Mouse (Mus musculus) midbrain, postnatal 0 days (tissue): ENCODE results near the gene Srp54a. TPM values are rescaled to one million over a fixed set of nuclear protein-coding genes. Genes with fewer than 3 reads are reported as not detected.
"Not testable (repeated sequence)": the region's sequence is repeated elsewhere in the genome, so short reads cannot be mapped to it uniquely, and the experiment has no call there.

Experiments used
- ATAC-seq: fragments of 200-750 bp; cut with Nextera tagmentation; 2 replicates; pipeline ENCODE4 v1.8.0; 2017; ENCODE audit warnings: moderate number of reproducible peaks, mild to moderate bottlenecking, moderate TSS enrichment, moderate library complexity; ENCODE audit not compliant: low FRiP score
- DNase-seq: peaks from one replicate; pipeline ENCODE4 v3.0.0-alpha.2; 2015; ENCODE audit warnings: low spot score
- H3K27ac ChIP-seq: fragments of 300-500 bp; sonication (generic); 2 replicates; pipeline ENCODE4 v1.5.1; 2014; ENCODE audit warnings: low read depth, mild to moderate bottlenecking, low read length, mixed read lengths
- H3K27me3 ChIP-seq: fragments of 300-500 bp; sonication (generic); 2 replicates; pipeline ENCODE4 v1.6.1; 2014; ENCODE audit warnings: low read length, control low read depth, mixed read lengths; ENCODE audit not compliant: insufficient read depth
- H3K36me3 ChIP-seq: fragments of 300-500 bp; sonication (generic); 2 replicates; pipeline ENCODE4 v1.6.1; 2014; ENCODE audit warnings: low read length, control low read depth, mixed read lengths; ENCODE audit not compliant: insufficient read depth
- H3K4me1 ChIP-seq: fragments of 300-500 bp; sonication (generic); 2 replicates; pipeline ENCODE4 v1.6.1; 2014; ENCODE audit warnings: mild to moderate bottlenecking, control low read depth, antibody characterized with exemption, low read length, mixed read lengths; ENCODE audit not compliant: insufficient read depth
- H3K4me2 ChIP-seq: fragments of 300-500 bp; sonication (generic); 2 replicates; pipeline ENCODE4 v1.6.1; 2014; ENCODE audit warnings: low read depth, mild to moderate bottlenecking, low read length, mixed read lengths; ENCODE audit not compliant: poor library complexity, severe bottlenecking
- H3K4me3 ChIP-seq: fragments of 300-500 bp; sonication (generic); 2 replicates; pipeline ENCODE4 v1.5.1; 2014; ENCODE audit warnings: low read depth, mild to moderate bottlenecking, low read length, moderate library complexity
- H3K9ac ChIP-seq: fragments of 300-500 bp; sonication (generic); replicated peaks from 2 replicates; pipeline ENCODE4 v1.6.1; 2014; ENCODE audit warnings: mild to moderate bottlenecking, low read length, moderate library complexity, mixed read lengths; ENCODE audit not compliant: poor library complexity, severe bottlenecking
- H3K9me3 ChIP-seq: fragments of 300-500 bp; sonication (generic); 2 replicates; pipeline ENCODE4 v1.6.1; 2016; ENCODE audit warnings: low read length, control low read depth
- CTCF ChIP-seq: IDR thresholded peaks from 2 replicates; pipeline ENCODE4 v1.5.1; 2016; ENCODE audit warnings: antibody characterized with exemption, mild to moderate bottlenecking
- whole genome bisulfite sequencing: fragments of 180-500 bp; shearing (Covaris S2); extraction: QIAGEN DNeasy Blood & Tissue Kit; methylation state at CpG from one replicate; pipeline ENCODE4 v1.1.7; 2014; 5-methylcytosine and 5-hydroxymethylcytosine counted together
- polyA plus RNA-seq: library from polyadenylated mRNA; unstranded; fragments of >200 nt; fragmentation: Nextera tagmentation; extraction: Ambion mirVana; gene quantifications from 2 replicates; pipeline ENCODE4 v1.2.1, GENCODE M21; 2015
- total RNA-seq: library from RNA; depleted of rRNA; stranded (reverse); fragments of >200 nt; gene quantifications from 2 replicates; pipeline ENCODE4 v1.2.3, GENCODE M21; 2014; rRNA removed

Srp54a gene
- total RNA-seq (65.2 and 77.6 TPM in 2 replicates), polyA plus RNA-seq (198 and 202 TPM in 2 replicates)

DNA sequence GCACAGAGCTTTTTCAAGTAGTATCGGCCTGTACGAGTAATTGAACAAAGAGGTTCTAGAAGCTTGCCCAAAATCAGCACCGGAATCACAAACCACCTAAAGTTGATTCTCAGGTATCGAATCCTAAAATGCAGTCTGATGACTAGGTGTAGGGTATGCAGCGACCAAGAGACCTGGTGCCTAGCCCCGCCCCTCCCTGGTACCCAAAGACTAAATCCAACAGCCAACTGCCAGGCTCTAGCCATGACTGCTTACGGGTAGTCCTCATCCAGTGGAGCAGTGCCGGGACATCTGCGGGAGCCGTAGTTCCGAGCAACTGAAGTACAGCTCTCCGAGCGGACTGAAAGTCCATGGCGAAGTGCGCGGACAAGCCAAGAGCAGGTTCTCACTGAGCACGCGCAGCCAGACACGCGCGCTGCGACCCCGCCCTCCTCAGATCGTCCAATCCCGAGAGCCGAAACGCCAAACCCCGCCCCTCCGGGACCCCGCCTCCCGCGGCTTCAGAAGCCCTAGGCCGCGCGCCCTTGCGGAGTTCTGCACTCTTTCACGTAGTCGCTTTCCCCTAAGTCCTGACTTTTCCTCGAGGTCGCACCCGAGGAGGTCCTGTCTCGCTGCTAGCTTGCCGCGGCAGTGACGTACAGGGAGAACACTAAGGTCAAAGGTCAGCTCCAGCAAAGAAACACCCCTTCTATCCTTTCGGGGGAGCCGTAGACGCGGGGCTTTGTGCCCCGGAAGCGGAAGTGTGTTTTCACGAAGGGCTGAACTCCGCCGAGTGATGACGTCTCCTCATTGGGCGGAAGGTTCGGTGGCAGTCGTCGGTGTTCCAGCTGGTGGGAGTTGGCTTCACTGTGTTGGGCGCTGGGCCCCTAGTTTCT, at the start of gene Srp54a, which contains the start of gene 2700097O09Rik:
Gene Srp54a, plus strand, starts transcription at position 537 of the 875 bp plus-strand sequence.
Gene 2700097O09Rik, minus strand, starts transcription at position 385 of the 875 bp plus-strand sequence.
- under 1% methylated on average over 52 of the region's 60 CpGs for WGBS
- not testable (repeated sequence) for H3K27me3 ChIP-seq

DNA sequence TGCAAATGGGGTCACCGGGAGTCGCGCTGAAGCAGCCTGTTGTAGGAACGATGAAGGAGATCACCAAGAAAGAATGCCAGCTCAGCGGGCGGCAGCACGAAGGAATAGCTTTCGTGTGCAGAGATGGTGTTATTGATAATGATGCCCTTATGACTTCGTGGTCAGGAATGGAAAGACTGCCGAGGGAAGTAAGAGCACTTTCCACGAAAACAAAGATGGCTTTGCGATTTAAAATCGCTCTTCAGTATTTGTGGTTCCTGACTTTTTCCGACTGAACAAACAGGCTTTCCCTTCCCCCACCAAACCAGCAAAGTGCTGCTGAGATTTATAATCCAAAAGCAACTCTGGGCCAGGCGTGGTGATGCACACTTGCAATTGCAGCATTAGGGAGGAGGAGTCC, 39.1 kb upstream of the Srp54a start:
- no peak overlapping the region for H3K9ac ChIP-seq
- H3K27ac ChIP-seq = no peak overlapping the region
- ATAC-seq = no peak
- no peaks in the 10 kb centered on the region for H3K27me3 ChIP-seq
- WGBS = 87% methylated on average over 15 of the region's 15 CpGs
- H3K4me3 ChIP-seq = no peak overlapping the region
- no peaks in the 10 kb centered on the region for H3K4me1 ChIP-seq
- H3K4me2 ChIP-seq = no peak overlapping the region
- peaks cover 9% of the 10 kb centered on the region for H3K36me3 ChIP-seq
- no peak for DNase-seq
- no peak for TF ChIP-seq CTCF
- H3K9me3 ChIP-seq = no peaks in the 10 kb centered on the region

More for the DNA sequence above, at the start of gene Srp54a, which contains the start of gene 2700097O09Rik:
- Histone ChIP-seq H3K4me2 (peak within 1 kb of the TSS; percentile 48), H3K27ac (peak within 1 kb of the TSS; percentile 38; the same call in 1 of the 2 replicates), H3K4me3 (peak within 1 kb of the TSS; percentile 58), H3K9ac (peak within 1 kb of the TSS; percentile 59)
- H3K4me1 ChIP-seq, H3K36me3 ChIP-seq, H3K9me3 ChIP-seq: not testable (repeated sequence)
- ATAC-seq = peak; percentile 98
- peak; percentile 96 for DNase-seq

DNA sequence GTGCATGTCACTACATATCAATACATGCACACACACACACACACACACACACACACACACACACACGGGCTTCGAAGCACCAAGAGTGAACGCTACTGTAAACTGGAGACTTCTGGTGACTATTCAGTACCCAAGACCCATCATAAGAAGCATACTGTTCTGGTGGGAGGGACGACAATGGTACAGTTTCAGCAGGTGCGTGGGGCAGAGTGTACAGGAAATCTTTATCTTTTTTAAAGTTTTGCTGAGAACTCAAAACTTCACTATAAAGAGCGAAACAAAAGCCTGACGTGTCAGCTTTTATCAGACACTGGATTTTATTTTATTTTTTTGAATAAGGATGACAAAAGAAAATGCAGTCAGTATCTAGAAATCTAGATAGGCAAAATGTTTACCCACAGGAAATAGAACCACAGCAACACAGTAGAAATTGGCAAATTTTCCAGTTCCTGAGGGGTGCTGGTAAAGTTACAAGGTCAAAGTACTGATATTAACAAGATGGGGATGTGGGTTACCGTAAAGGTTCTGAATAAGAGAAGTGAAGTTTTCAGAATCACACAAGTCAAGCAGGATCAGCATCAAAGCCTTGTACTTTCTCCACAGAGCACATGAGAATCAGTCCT, 30.2 kb upstream of the Srp54a start:
- DNase-seq (no peak), ATAC-seq (no peak)
- no peaks in the 10 kb centered on the region for H3K9me3 ChIP-seq
- H3K4me1 ChIP-seq = no peaks in the 10 kb centered on the region
- no peaks in the 10 kb centered on the region for H3K36me3 ChIP-seq
- 92% methylated on average over 8 of the region's 8 CpGs for WGBS
- H3K27ac ChIP-seq = no peak overlapping the region
- no peak for TF ChIP-seq CTCF
- H3K27me3 ChIP-seq = no peaks in the 10 kb centered on the region
- H3K9ac ChIP-seq = no peak overlapping the region
- H3K4me2 ChIP-seq = no peak overlapping the region
- H3K4me3 ChIP-seq = no peak overlapping the region

DNA sequence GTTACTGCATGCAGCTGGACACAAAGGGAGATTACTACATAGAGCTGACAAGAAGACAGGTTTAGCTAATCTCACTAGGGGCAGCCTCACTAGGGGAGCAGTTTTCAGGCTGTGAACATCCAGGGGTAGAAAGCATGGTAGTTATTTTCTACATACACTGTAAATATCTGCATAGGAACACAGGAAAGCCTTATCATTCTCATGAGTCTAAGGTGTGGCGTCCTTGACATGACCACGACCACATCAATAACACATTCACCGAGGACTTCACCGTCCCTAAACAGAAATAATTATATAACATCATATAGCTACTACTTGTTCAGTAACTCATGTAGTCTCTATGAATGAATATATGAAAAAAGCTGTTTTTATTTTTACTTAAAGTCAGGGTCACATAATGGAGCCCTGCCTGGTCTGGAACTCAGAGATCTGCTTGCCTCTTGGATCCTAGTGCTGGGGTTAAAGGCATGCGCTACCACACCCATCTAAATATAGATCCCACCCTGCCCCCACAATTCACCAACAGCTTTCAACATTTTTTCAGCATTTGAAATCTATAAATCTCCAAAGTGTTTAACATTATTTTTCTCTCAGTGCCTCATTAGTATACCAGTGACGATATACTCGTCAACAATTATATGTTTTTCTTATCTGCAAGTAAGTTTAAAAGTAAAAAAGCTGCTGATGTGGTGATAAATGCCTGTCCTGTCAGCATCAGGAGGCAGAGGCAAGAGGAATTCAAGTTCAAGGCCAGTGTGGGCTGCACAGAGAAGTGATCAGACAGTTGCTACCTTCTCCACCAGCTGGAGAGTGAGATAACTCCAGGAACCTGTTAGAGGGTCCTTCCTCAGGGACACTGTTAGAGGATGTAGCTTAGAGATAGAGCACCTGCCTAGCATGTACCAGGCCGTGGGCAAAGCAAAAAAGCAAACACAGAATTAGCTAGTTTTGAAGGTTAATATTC, 28.6 kb upstream of the Srp54a start:
- Histone ChIP-seq H3K27me3 (no peaks in the 10 kb centered on the region), H3K4me3 (no peak overlapping the region), H3K4me1 (no peaks in the 10 kb centered on the region), H3K9me3 (no peaks in the 10 kb centered on the region), H3K4me2 (no peak overlapping the region), H3K36me3 (no peaks in the 10 kb centered on the region), H3K9ac (no peak overlapping the region), H3K27ac (no peak overlapping the region)
- no peak for DNase-seq
- TF ChIP-seq CTCF = no peak
- ATAC-seq = no peak
- WGBS = 92% methylated on average over 8 of the region's 8 CpGs

DNA sequence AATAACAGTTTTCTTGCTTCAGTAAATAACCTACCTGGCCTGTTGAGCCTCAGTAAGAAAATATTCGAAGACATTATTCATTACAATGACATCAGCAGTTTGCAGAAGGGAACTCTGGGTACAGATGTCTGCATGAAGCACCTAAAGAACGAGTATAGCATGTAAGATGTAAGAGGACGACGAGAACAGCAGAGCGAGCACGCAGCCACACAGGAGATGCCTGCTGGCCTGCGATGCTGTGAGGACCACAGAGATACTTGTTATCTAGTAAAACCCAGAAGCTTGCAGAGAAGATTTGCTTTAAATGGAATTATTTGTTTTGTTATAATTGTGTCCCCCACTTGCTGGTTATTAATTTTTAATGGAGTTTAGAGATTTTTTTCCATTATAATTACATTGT, 26.8 kb upstream of the Srp54a start:
- Histone ChIP-seq H3K27me3 (no peaks in the 10 kb centered on the region), H3K36me3 (0 out of 2 replicates have a peak, but pooled peaks cover 3% of the 10 kb centered on the region), H3K4me1 (no peaks in the 10 kb centered on the region), H3K9ac (no peak overlapping the region), H3K9me3 (no peaks in the 10 kb centered on the region), H3K4me2 (no peak overlapping the region), H3K27ac (no peak overlapping the region), H3K4me3 (no peak overlapping the region)
- no peak for TF ChIP-seq CTCF
- ATAC-seq = no peak
- WGBS = 89% methylated on average over 7 of the region's 7 CpGs
- no peak for DNase-seq
